Mouse (Mus musculus) c-Kit-positive CD71-negative TER-119-negative erythroid progenitor cells, embryonic 14.5 days (primary cell): ENCODE measurements around the gene Arid5b.
A peak's percentile ranks its signal among the peaks of the same experiment; 100 is the strongest.

Experiments used
- DNase-seq: peaks from one replicate; pipeline ENCODE4 v3.0.0-alpha.2; 2013; ENCODE audit warnings: low read depth

Arid5b gene

DNA sequence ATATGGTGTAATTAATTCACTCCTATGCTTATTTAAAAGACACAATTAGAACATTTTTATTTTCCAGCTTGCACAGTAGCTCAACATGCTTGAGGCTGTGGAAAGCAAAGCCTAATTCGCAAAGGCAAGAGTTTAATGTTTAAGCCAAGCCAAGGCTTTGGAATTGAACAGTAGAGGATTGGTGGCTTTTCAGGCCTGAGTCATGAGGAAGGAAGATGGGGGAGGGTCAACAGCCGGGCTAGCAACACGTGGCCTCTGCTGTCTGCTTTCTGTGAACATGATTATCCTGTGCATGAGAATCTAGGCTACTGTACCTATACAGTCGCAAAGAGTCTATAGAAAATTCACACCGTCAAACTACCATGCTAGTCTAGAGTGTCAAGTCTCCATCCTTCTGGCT is 9.9 kb downstream of the Arid5b start:
- DNase-seq, result no peak

GRCm38 (mm10) chr10:68263969-68264688 is 14.4 kb downstream of the Arid5b start:
- DNase-seq, result no peak

- no peak for DNase-seq
Observed at GRCm38 (mm10) chr10:68263296-68263968, 15.1 kb downstream of the Arid5b start.

DNA sequence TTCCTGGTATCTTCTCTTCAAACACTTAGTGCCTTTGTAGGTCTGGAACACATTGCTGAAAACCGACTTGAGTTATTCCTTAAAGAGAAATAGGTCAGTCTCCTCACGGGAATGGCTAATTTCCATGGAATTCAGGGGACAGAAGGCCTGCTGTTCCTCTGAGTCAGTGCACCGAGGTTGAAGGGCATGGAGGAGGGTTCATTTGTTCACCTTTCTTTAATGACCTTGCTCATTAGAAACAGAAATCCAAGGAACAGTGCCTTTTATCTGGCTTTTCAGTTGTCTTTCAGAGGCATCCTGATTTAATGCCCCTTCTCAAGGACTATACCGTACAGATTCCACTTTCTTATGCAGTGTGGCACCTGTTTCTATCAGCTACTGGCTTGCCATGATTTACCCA is 18.9 kb downstream of the Arid5b start:
- DNase-seq, result no peak

DNA sequence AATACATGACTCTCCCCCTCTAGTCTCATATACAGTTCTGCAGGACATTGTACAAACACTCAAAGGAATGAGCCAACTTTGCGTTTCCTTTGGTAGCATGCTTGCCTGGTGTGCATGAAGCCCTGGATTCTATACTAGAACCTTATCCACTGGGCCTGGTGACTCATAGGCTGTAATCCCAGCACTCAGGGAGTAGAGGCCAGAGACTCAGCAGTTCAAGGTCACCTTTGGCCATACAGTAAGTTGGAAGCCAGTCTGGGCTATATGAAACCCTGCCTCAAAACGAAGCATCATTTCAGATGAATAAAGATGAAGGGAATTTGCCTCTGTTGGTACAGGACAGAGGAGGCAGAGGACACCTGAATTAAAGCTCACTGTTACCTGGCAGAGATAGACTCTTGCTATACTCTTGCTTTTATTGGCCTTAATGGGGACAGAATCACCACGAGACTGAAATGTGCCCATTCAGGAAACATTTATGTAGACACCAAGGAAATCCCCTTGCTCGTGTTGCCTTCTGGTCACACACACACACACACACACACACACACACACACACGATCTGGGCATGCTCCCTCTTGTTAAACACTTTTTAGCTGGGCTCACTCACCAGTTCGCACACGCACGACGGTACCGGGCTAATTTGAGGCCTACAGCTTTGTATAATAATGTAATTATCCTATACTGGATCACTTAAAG is 21.0 kb downstream of the Arid5b start:
- no peak for DNase-seq

GRCm38 (mm10) chr10:68256134-68256533 is 22.4 kb downstream of the Arid5b start:
- no peak for DNase-seq

- DNase-seq, result no peak
Observed at GRCm38 (mm10) chr10:68253452-68254117, 25.0 kb downstream of the Arid5b start.

GRCm38 (mm10) chr10:68252650-68253049 is 25.9 kb downstream of the Arid5b start:
- DNase-seq, result no peak

- peak; percentile 36 for DNase-seq
Observed at GRCm38 (mm10) chr10:68249355-68249782, 29.2 kb downstream of the Arid5b start.

DNA sequence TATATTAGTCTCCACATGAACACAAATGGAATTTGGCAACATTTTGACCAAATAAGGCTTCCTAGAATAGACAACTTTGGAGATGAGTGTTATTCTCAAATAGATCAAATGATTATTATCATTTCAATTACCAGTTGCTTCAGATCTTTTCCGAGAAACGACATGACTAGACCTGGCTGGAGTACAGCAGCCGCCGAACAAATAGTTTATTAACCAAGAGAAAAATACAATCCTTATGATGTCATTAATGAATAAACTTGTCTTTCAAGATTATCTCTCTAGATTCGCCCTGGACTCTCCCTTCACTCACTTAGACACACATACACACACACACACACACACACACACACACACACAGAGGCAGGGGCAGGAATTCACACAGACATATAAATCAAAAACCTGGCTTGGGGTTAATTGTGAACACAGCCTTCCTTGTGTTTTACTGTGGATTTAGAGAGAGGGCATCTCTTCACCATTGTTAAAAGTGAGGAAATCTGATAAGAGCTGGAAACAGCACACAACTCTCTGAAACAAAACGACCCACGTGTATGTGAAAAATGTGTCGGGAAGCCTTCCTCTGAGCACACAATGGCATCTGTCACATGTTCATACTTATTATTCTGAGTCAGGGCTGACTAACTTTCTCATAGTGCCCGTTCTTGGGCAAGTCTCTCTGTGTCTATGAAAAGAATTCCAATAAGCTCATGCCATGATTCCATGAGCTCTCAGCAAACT is 30.1 kb downstream of the Arid5b start:
- no peak for DNase-seq

DNA sequence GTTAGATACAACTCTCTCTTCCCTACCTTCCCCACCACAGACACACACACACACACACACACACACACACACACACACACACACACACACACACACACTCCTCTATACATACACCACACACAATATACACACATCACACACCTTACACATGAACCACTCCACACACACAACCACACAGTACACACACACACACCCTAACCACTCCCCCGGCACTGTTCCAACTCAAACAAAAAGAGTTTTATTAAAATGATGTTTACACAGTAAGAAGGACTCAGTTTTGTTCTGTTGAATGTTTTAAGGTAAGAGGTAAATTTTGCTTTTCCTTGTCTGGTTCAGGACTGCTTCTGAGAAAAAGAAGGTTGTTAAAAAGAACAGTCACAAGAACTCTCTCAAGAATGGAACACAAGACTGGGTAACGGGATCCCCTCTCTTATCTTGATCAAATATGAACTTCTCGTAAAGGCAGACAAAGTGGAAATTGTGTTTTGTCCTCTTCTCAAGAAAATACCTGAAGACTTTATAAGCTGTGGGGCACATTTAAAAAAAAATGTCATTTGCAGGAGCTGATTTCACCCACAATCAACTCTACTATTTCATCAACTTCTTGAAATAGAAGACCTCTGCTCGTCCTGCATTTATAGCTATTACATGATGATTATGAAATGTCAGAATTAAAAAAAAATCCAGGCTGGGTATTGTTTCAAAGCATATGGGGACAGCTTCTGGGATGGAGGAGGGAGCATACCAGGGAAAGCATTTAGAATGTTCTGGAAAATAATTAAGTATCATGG is 30.9 kb downstream of the Arid5b start:
- DNase-seq, result no peak

- no peak for DNase-seq
Observed at GRCm38 (mm10) chr10:68246603-68247247, 31.8 kb downstream of the Arid5b start.

- no peak for DNase-seq
Observed at GRCm38 (mm10) chr10:68240804-68241485, 37.6 kb downstream of the Arid5b start.

DNA sequence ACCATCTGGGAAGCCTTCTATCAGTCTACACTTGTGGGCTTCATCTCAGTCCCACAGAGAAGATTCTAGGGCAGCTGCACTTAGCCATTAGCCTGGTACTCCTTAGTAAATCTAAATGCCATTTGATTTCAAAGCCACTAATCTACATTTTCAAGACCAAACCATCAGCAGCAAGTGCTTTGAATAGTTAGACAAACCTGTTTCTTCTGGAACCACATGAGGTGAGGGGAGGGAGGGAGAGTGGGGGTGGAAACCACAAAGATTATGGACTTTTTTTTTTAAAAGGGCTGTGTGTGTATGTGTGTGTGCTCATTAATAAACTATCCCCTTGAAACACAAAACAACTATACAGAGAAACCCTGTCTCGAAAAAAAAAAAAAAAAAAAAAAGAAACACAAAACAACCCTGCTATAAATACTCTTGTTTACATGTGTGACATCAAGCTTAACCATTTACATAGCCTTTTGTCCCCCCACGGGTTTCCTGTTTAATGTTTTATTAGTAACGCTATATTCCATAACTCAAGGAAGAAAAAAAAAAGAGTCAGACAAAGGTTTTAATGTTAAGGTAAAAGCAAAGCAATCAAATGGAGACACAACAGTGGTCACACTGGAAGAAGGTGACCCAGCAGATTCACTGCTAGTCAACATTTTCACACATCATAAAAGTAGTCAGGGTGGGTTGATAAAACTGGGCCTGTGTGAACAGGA is 38.3 kb downstream of the Arid5b start:
- DNase-seq, result no peak

GRCm38 (mm10) chr10:68239426-68240070 is 39.0 kb downstream of the Arid5b start:
- DNase-seq, result no peak

GRCm38 (mm10) chr10:68238707-68239425 is 39.7 kb downstream of the Arid5b start:
- no peak for DNase-seq

- DNase-seq, result no peak
Observed at GRCm38 (mm10) chr10:68238182-68238581, 40.4 kb downstream of the Arid5b start.

GRCm38 (mm10) chr10:68236956-68237455 is 41.5 kb downstream of the Arid5b start:
- DNase-seq, result no peak
